Mouse (Mus musculus) CH12.LX (cell line): ENCODE data around the gene Pdcd4.

ENCODE experiments used
- CTCF ChIP-seq, 2 experiments: IDR thresholded peaks in 1 of 2; conservative IDR thresholded peaks in 1 of 2; 2 replicates each; pipeline ENCODE4 v1.5.1; 2011 to 2012; ENCODE audit warnings: low read depth in 2 of 2, low read length in 2 of 2, improper control_type of control experiment in 1 of 2, inconsistent platforms in 1 of 2, mild to moderate bottlenecking in 1 of 2, moderate library complexity in 1 of 2
- ELF1 ChIP-seq: IDR thresholded peaks from 2 replicates; pipeline ENCODE4 v1.6.1; 2014; ENCODE audit warnings: low read depth, mild to moderate bottlenecking, inconsistent platforms, low read length, improper control_type of control experiment
- EP300 ChIP-seq: IDR thresholded peaks from 2 replicates; pipeline ENCODE4 v1.6.1; 2011; ENCODE audit warnings: low read length, improper control_type of control experiment
- HCFC1 ChIP-seq: IDR thresholded peaks from 2 replicates; pipeline ENCODE4 v1.6.1; 2012; ENCODE audit warnings: low read depth, mild to moderate bottlenecking, inconsistent platforms, low read length, improper control_type of control experiment
- KAT2A ChIP-seq: IDR thresholded peaks from 2 replicates; pipeline ENCODE4 v1.6.1; 2012; ENCODE audit warnings: low read length, improper control_type of control experiment, inconsistent platforms; ENCODE audit not compliant: insufficient replicate concordance
- MAFK ChIP-seq: IDR thresholded peaks from 2 replicates; pipeline ENCODE4 v1.6.1; 2011; ENCODE audit warnings: low read length, improper control_type of control experiment; ENCODE audit not compliant: insufficient replicate concordance
- MXI1 ChIP-seq: IDR thresholded peaks from 2 replicates; pipeline ENCODE4 v1.6.1; 2011; ENCODE audit warnings: mild to moderate bottlenecking, low read depth, low read length, improper control_type of control experiment

- TF ChIP-seq KAT2A: no peak
- no peak for TF ChIP-seq CTCF (conservative IDR thresholded peaks at IDR 0.05 in 1 of 2, IDR thresholded peaks at IDR 0.05 in 1 of 2; ENCODE audit: low read depth in 2 of 2, low read length in 2 of 2)
- TF ChIP-seq MAFK: no peak
- no peak for TF ChIP-seq HCFC1
- TF ChIP-seq MXI1: no peak
- no peak for TF ChIP-seq ELF1
- TF ChIP-seq EP300: no peak
Observed at GRCm38 (mm10) chr19:53875246-53875645, 16.8 kb upstream of the Pdcd4 start.
